Mouse (Mus musculus): Measurements from ENCODE around the gene Hist2h2ab.
A peak's percentile ranks its signal among the peaks of the same experiment; 100 is the strongest.

DNA sequence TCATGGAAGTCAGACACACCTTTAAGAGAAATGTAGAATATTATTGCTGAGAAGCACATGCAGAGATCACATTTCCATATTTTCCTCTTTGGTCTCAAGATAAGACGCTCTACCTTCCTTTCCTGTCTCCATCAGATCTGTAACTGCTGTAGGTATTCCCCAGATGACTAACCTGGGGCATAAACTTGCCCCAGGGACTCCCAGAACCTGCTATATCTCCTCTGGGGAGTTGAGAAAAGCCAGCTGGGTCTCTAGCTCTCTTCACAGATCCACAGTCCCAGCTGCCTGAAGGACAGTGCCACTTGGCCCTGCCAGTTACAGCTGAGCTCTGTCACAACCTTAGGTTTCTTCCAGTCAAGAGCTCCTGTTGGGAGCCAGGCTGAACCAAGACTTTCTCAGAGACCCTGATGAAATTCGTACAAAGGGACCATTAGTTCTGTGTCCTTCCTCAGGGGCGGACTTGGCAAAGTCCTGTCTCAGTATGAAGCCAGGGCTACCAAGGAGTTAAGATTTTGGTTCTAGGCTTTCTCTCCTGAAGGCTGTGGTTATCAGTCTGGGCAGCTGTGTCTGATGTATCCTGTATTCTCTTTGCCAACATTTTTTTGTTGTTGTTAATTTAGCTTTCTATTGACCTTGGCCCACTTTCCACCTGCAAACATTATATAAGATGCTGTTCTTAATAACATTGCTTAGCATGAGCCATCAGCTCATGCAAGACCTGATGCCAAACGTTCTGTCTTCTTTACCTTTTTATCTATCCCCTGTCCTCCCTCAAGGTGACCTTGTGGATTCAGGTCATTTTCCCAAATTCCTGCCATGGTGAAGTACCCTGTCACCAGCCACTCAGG, 11.5 kb downstream of the Hist2h2ab start:
- TF ChIP-seq UBTF (IDR thresholded peaks at IDR 0.05; ENCODE audit: low read depth, low read length) (no peak), CTCF (conservative IDR thresholded peaks at IDR 0.05 in 1 of 2, IDR thresholded peaks at IDR 0.05 in 1 of 2; ENCODE audit: low read depth in 2 of 2, low read length in 2 of 2) (no peak), EP300 (IDR thresholded peaks at IDR 0.05; ENCODE audit: low read length) (peak; percentile 77), MXI1 (IDR thresholded peaks at IDR 0.05; ENCODE audit: low read depth, low read length) (no peak), NRF1 (IDR thresholded peaks at IDR 0.05; ENCODE audit: low read depth, low read length) (no peak), CHD1 (IDR thresholded peaks at IDR 0.05; ENCODE audit: low read depth, low read length) (no peak), POLR2A (IDR thresholded peaks at IDR 0.05; ENCODE audit: low read depth, low read length) (0 out of 2 replicates have a peak, but pooled peaks have one; percentile 18), ZC3H11A (IDR thresholded peaks at IDR 0.05; ENCODE audit: low read depth, low read length) (no peak)

All from CH12.LX (cell line).